Mouse (Mus musculus) lung, embryonic 15.5 days (tissue): ENCODE measurements around the gene Tmem97. TPM values are rescaled to one million over a fixed set of nuclear protein-coding genes. Genes with fewer than 3 reads are reported as not detected.
"Not testable (repeated sequence)": the region's sequence is repeated elsewhere in the genome, so short reads cannot be mapped to it uniquely, and the experiment has no call there.

Experiments
- ATAC-seq: fragments of 200-750 bp; cut with Nextera tagmentation; 2 replicates; pipeline ENCODE4 v1.8.0; 2017; ENCODE audit warnings: moderate number of reproducible peaks, borderline replicate concordance; ENCODE audit not compliant: low FRiP score, low TSS enrichment; ENCODE audit errors: extremely low read depth
- H3K27ac ChIP-seq: fragments of 300-500 bp; sonication (generic); 2 replicates; pipeline ENCODE4 v1.5.1; 2015; ENCODE audit warnings: moderate library complexity, mild to moderate bottlenecking, inconsistent platforms
- H3K27me3 ChIP-seq: fragments of 300-500 bp; sonication (generic); 2 replicates; pipeline ENCODE4 v1.6.1; 2015; ENCODE audit warnings: inconsistent platforms
- H3K36me3 ChIP-seq: fragments of 300-500 bp; sonication (generic); 2 replicates; pipeline ENCODE4 v1.6.1; 2015; ENCODE audit warnings: inconsistent platforms
- H3K4me1 ChIP-seq: fragments of 300-500 bp; sonication (generic); 2 replicates; pipeline ENCODE4 v1.6.1; 2015; ENCODE audit warnings: inconsistent platforms
- H3K4me2 ChIP-seq: fragments of 300-500 bp; sonication (generic); 2 replicates; pipeline ENCODE4 v1.6.1; 2015; ENCODE audit warnings: inconsistent platforms, mild to moderate bottlenecking, moderate library complexity
- H3K4me3 ChIP-seq: fragments of 300-500 bp; sonication (generic); 2 replicates; pipeline ENCODE4 v1.5.1; 2015; ENCODE audit warnings: mild to moderate bottlenecking, inconsistent platforms
- H3K9ac ChIP-seq: fragments of 300-500 bp; sonication (generic); 2 replicates; pipeline ENCODE4 v1.6.1; 2015; ENCODE audit warnings: inconsistent platforms
- H3K9me3 ChIP-seq: fragments of 300-500 bp; sonication (generic); 2 replicates; pipeline ENCODE4 v1.6.1; 2016; ENCODE audit warnings: inconsistent platforms
- WGBS: fragments of 180-500 bp; shearing (Covaris S2); methylation state at CpG from one replicate; pipeline ENCODE4 v1.1.7; 2015; 5-methylcytosine and 5-hydroxymethylcytosine counted together
- polyA plus RNA-seq: library from polyadenylated mRNA; unstranded; fragments of >200 nt; fragmentation: Nextera tagmentation; extraction: Ambion mirVana; gene quantifications from 2 replicates; pipeline ENCODE4 v1.2.1, GENCODE M21; 2015

The Tmem97 gene
- polyA plus RNA-seq, 1 experiment from 2014 or later, result 73.2 TPM

DNA sequence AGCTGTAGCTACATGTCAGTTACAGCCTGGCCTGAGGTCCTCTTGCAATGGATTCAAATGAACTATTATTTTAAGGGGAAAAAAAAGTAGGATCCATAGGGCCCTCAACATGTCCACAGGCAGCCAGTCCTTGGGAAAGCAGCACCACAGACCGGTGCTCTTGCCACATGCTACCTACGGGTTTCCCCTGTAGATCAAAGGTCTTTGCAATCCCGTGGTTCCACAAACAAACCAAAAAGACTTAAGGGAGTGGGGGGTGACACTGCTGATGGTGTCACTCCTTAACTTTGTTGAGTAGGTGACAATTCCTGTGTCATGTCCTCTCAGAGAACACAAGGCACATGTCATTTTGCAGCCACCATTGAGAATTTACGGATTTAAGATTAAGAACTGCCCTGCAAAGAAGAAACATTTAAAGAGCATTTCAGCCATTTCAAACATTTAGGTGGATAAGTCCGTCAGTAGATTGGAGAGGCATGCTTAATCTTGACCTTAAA is 1.0 kb downstream of the Tmem97 start:
- Histone ChIP-seq H3K9ac (peak overlapping the region; percentile 59), H3K4me1 (peaks cover 13% of the 10 kb centered on the region), H3K4me2 (peak overlapping the region; percentile 66), H3K4me3 (peak overlapping the region; percentile 64), H3K27me3 (no peaks in the 10 kb centered on the region), H3K27ac (no peak overlapping the region), H3K36me3 (no peaks in the 10 kb centered on the region), H3K9me3 (no peaks in the 10 kb centered on the region)
- ATAC-seq, result no peak
- WGBS, result 5% methylated on average over 5 of the region's 5 CpGs

DNA sequence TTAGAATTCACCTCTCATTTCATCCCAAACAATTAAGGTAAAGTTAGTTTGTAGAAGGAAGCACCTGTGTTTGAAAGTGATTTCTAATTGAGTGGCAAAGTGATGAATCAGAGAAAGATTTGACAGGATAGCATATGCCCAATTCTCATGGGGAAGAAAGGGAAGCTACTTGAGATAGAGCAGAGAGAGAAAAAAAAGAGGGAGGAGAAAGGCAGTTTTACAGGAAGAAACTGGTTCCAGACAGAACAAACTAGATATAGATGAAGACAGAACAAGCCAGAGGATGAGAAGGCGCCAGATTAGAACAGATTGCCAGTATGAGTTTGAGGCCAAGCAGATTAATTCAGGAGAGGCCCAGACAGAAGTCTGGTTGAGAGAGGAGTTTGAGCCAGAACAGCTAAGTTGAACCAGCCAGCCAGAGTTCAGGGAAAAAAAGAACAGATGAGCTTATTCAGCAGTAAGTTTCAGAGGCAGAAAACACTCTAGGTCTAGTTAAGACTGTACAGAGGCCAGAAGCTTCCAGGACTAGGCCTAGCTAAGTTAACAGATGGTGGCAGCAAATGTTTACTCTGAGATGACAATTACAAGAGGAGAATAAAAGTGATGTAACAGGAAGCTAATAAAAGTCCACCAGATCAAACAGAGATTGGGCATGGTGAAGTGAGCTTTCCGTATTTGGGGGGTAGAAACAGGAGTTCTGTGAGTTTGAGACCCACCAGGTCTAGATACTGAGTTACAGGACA is 2.7 kb downstream of the Tmem97 start:
- Histone ChIP-seq H3K9ac (no peak overlapping the region), H3K27me3 (no peaks in the 10 kb centered on the region), H3K4me3 (no peak overlapping the region), H3K9me3 (no peaks in the 10 kb centered on the region), H3K4me1 (peaks cover 13% of the 10 kb centered on the region), H3K4me2 (no peak overlapping the region), H3K27ac (no peak overlapping the region), H3K36me3 (peaks cover 13% of the 10 kb centered on the region)
- WGBS, result 66% methylated on average over 2 of the region's 2 CpGs
- ATAC-seq, result no peak

DNA sequence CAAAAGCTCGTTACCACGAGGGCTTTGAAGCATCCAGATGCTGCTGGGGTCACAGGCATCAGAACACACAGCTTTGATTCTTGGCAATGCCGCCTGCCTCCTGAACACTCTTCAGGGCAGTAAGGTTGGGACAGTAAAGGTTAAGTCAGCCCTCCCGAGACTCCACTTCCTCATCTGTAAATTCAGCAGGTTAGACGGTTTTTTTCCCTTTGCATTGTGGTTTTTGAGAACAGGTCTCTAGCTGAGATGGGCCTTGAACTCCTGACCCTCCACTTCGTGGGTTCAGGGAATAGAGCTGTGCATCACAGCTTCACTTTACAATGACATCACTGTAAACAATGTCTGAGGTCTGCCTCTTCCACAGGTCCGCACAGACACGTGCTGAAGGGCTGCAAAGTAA is 5.4 kb downstream of the Tmem97 start:
- no peaks in the 10 kb centered on the region for H3K9me3 ChIP-seq
- H3K4me3 ChIP-seq, result no peak overlapping the region
- H3K27ac ChIP-seq, result no peak overlapping the region
- WGBS, result 54% methylated on average over 8 of the region's 8 CpGs
- peaks cover 13% of the 10 kb centered on the region for H3K4me1 ChIP-seq
- no peak overlapping the region for H3K9ac ChIP-seq
- no peaks in the 10 kb centered on the region for H3K27me3 ChIP-seq
- H3K4me2 ChIP-seq, result no peak overlapping the region
- H3K36me3 ChIP-seq, result peaks cover 29% of the 10 kb centered on the region
- no peak for ATAC-seq

DNA sequence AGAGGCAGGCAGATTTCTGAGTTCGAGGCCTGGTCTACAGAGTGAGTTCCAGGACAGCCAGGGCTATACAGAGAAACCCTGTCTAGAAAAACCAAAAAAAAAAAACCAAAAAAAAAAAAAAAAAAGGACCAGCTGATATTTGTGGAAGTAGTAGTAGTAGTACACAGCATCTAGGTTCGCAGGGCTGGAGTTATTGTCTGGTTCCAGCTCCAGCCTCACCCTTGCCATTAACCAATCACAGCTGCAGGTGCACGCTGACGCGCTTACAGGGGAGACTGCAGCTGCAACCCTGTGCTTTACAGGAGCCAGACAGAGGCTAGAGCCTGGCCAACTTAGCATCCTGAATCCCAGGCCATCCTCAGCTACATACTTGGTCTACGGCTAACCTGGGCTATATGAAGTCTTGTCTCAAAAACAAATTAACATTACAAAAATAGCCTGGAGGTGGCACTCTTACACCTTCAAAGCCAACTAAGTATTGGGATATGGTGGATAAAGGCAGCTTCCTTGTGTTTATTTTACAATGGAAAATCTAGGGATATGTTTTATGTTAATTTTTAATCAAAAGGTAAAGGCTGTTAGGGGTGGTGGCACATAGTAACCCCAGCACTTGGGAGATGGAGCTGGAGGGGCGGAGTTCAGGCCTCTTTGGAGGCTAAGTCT is 6.0 kb downstream of the Tmem97 start:
- Histone ChIP-seq H3K36me3 (peaks cover 35% of the 10 kb centered on the region), H3K4me2 (no peak overlapping the region), H3K9me3 (no peaks in the 10 kb centered on the region), H3K27me3 (no peaks in the 10 kb centered on the region), H3K4me1 (peaks cover 13% of the 10 kb centered on the region), H3K4me3 (no peak overlapping the region), H3K9ac (no peak overlapping the region), H3K27ac (no peak overlapping the region)
- 92% methylated on average over 7 of the region's 7 CpGs for WGBS
- ATAC-seq, result no peak

DNA sequence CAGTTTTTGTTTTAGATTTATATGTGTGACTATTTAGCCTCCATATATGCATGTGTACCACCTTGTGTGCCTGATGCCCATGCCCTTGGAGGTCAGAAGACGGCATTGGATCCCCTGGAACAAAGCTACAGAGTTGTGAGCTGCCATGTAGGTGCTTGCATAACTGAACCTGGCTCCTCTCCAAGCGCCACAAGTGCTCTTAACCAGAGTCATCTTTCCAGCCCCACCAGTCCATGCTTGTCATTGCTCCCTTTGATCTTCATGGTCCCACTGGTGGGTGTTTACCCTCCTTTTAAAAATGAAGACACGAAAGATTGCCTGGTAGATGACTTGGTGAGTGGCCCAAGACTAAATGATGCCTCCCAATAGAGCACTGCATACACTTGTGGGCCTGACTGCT is 10.2 kb downstream of the Tmem97 start:
- H3K27me3 ChIP-seq, result no peaks in the 10 kb centered on the region
- WGBS, result 55% methylated on average over 3 of the region's 3 CpGs

DNA sequence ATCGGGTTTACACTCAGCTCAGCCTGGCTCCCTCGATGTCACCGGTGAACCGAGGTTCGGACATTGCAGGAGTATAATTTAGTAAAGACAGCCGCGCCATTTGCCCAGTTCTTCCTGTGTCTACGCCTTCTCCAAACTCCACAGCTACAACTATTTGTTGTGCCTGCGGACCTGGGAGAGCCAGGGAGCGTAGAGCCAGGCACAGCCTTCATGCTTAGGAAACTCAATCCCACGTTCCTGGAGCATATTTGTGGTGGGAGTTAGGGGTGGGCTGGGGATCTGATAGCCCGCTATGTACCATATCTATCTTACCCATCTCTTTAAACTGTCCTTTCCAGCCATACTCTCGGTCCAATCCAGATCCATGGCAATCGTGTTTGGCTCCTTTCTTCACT is 13.9 kb downstream of the Tmem97 start:
- WGBS, result 2% methylated on average over 14 of the region's 14 CpGs
- Histone ChIP-seq H3K4me1 (peaks cover 28% of the 10 kb centered on the region), H3K27me3 (no peaks in the 10 kb centered on the region), H3K27ac (peak overlapping the region; percentile 65), H3K9ac (peak overlapping the region; percentile 72), H3K4me2 (peak overlapping the region; percentile 73), H3K36me3 (peaks cover 29% of the 10 kb centered on the region), H3K4me3 (peak overlapping the region; percentile 65), H3K9me3 (no peaks in the 10 kb centered on the region)
- ATAC-seq, result peak; percentile 10; the same call in 1 of the 2 replicates

More for the DNA sequence above, 10.2 kb downstream of the Tmem97 start:
- peaks cover 42% of the 10 kb centered on the region for H3K36me3 ChIP-seq
- ATAC-seq, result no peak
- no peak overlapping the region for H3K27ac ChIP-seq
- H3K4me1 ChIP-seq, result peaks cover 16% of the 10 kb centered on the region
- no peak overlapping the region for H3K4me3 ChIP-seq
- H3K9me3 ChIP-seq, result no peaks in the 10 kb centered on the region
- no peak overlapping the region for H3K4me2 ChIP-seq
- no peak overlapping the region for H3K9ac ChIP-seq

DNA sequence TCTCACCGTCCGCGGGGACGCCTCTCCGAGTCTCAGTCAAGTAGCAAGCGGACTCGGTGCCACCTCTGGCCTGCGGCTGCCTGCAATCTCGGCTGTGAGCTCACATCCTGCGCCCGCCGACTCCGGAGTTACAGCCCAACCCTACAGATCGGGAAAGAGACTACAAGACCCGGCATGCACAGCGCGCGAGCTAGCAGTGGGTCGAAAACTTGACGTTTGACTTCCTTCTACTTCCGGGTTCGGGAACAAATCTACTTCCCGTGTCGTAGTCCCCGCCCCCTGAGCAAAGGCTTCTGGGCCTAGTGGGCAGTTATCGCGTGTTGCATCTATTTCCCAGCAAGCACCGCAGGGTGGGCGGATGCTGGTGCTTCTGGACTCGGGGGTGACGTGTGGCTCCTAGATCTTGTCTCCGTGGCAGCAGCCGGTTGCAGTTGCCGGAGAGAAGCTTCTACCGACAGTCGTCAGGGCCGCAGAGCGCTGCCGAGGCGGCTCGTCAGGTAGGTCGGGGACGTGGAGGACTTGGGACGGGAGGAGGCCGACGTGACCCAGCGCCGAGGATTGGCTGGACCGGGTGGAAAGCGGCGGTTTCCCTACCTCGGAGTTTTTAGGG is 14.4 kb downstream of the Tmem97 start, which contains the start of the genes Tnfaip1 and Ift20:
Gene Tnfaip1 (minus strand): TSS at position 253 of the 610 bp plus-strand sequence.
Gene Ift20 (plus strand): TSS at position 282 of the 610 bp plus-strand sequence.
- Histone ChIP-seq H3K4me3 (peak within 1 kb of the TSS; percentile 65), H3K9me3 (no peaks in the 10 kb centered on the region), H3K4me1 (peaks cover 28% of the 10 kb centered on the region), H3K27me3 (no peaks in the 10 kb centered on the region), H3K36me3 (peaks cover 27% of the 10 kb centered on the region), H3K9ac (peak within 1 kb of the TSS; percentile 72), H3K27ac (peak within 1 kb of the TSS; percentile 94), H3K4me2 (peak within 1 kb of the TSS; percentile 73)
- ATAC-seq, result peak; percentile 98
- WGBS, result under 1% methylated on average over 52 of the region's 52 CpGs

DNA sequence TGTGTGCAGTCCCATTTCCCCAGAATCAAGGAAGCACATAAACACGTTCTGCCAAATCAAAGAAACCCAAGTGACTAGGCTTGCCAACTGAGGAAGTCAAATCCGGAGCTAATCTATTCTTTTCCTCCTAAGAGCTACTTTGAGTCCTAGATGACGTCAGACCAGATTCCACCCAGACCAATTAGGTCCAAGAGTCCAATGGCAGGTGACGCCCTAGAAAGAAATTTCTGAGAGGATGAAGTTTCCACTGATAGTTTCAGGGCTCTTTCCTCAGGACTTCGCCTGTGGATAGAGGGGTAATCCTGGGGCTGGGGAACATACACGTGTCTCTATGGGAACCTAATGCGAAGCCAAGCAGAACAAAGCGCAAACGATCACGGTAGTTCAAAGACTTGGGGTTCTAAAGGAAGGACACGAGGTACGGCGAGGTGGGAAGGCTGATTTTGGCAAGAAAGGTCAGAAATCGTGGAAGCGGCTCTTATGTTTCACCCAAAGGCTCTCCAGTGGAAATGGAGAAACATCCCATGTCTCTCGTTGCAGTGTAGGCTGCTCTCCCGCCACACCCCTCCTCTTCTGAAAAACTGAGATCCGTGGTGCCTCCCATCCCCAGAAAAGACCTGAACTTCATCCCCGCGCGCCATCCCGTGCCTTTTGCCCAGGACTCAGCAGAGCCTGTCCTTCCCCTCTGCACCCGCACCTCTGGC is 15.0 kb downstream of the Tmem97 start:
- H3K4me1 ChIP-seq, result peaks cover 28% of the 10 kb centered on the region
- peak overlapping the region; percentile 70 for H3K9ac ChIP-seq
- H3K4me3 ChIP-seq, result peak overlapping the region; percentile 65
- H3K4me2 ChIP-seq, result peak overlapping the region; percentile 73
- H3K27ac ChIP-seq, result peak overlapping the region; percentile 94
- WGBS, result under 1% methylated on average over 23 of the region's 23 CpGs
- ATAC-seq, result peak; percentile 6; the same call in 1 of the 2 replicates
- peaks cover 21% of the 10 kb centered on the region for H3K36me3 ChIP-seq
- no peaks in the 10 kb centered on the region for H3K27me3 ChIP-seq
- no peaks in the 10 kb centered on the region for H3K9me3 ChIP-seq

DNA sequence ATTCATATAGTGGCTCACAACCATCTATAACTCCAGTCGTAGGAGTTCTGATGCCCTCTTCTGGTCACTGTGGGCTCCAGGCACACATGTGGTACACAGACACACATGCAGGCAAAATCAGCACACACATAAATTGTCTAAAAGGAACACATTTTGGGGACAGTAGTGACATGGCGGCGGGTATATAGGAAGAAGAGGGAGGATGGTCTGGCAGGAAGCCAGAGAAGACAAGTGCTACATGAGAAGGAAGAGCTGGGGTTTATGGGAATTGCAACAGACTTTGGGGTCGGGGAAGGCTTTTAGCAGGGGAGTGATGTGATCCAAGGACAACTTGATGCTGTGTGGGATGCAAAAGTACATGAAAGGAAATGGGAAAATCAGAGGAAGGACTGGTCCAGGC is 16.1 kb downstream of the Tmem97 start:
- H3K27me3 ChIP-seq, result no peaks in the 10 kb centered on the region
- peaks cover 18% of the 10 kb centered on the region for H3K36me3 ChIP-seq
- H3K4me1 ChIP-seq, result peaks cover 31% of the 10 kb centered on the region
- no peak overlapping the region for H3K9ac ChIP-seq
- WGBS, result 63% methylated on average over 4 of the region's 4 CpGs
- H3K4me2 ChIP-seq, result peak overlapping the region; percentile 73
- ATAC-seq, result no peak
- H3K9me3 ChIP-seq, result no peaks in the 10 kb centered on the region
- H3K4me3 ChIP-seq, result peak overlapping the region; percentile 65
- H3K27ac ChIP-seq, result peak overlapping the region; percentile 94; the same call in 1 of the 2 replicates

DNA sequence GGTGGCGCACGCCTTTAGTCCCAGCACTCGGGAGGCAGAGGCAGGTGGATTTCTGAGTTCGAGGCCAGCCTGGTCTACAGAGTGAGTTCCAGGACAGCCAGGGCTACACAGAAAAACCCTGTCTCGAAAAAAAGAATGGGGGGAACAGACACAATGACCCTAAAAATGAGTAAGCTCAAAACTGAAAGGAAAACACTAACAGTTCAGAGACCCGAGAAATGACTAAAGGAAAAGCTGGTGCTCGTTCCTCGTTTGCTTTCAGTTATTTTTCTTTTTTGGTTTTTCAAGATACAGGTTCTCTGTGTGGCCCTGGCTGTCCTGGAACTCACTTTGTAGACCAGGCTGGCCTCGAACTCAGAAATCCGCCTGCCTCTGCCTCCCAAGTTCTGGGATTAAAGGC is 19.1 kb downstream of the Tmem97 start:
- peak overlapping the region; percentile 64 for H3K27ac ChIP-seq
- H3K9me3 ChIP-seq, H3K4me3 ChIP-seq, H3K27me3 ChIP-seq, ATAC-seq, H3K9ac ChIP-seq: not testable (repeated sequence)
- peaks cover 39% of the 10 kb centered on the region for H3K36me3 ChIP-seq
- WGBS, result 81% methylated on average over 9 of the region's 10 CpGs
- peak overlapping the region; percentile 16; the same call in 1 of the 2 replicates for H3K4me2 ChIP-seq
- H3K4me1 ChIP-seq, result peaks cover 14% of the 10 kb centered on the region

DNA sequence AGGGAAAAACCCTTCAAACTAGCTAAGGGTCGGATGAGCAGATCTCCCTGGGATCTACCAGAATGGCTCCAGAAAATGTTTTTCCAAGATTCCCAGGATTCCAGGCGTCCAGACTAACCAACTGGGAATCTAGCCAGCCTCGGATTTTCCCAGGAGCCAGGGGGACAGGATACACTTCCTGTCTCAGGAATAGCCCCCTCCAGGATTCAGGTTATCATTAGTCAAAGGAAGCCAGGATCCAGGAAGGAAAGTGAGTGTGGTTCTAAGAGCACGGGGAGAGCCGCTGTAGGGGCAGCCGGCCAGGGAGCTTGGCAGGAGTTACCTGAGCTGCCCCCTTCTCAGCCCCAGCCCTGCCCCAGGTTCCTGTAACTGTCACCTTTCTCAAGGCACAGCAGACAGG is 19.5 kb downstream of the Tmem97 start:
- Histone ChIP-seq H3K4me1 (peaks cover 14% of the 10 kb centered on the region), H3K27me3 (no peaks in the 10 kb centered on the region), H3K4me3 (no peak overlapping the region), H3K36me3 (peaks cover 44% of the 10 kb centered on the region), H3K9ac (no peak overlapping the region), H3K27ac (peak overlapping the region; percentile 64), H3K9me3 (no peaks in the 10 kb centered on the region), H3K4me2 (peak overlapping the region; percentile 16; the same call in 1 of the 2 replicates)
- ATAC-seq, result no peak
- WGBS, result 51% methylated on average over 6 of the region's 6 CpGs
